Mouse (Mus musculus): Measurements from ENCODE around the gene Atrn. TPM values are rescaled to one million over a fixed set of nuclear protein-coding genes. Genes with fewer than 3 reads are reported as not detected.

The Atrn gene
- polyA plus RNA-seq, 1 experiment, result 14.9 TPM

DNA sequence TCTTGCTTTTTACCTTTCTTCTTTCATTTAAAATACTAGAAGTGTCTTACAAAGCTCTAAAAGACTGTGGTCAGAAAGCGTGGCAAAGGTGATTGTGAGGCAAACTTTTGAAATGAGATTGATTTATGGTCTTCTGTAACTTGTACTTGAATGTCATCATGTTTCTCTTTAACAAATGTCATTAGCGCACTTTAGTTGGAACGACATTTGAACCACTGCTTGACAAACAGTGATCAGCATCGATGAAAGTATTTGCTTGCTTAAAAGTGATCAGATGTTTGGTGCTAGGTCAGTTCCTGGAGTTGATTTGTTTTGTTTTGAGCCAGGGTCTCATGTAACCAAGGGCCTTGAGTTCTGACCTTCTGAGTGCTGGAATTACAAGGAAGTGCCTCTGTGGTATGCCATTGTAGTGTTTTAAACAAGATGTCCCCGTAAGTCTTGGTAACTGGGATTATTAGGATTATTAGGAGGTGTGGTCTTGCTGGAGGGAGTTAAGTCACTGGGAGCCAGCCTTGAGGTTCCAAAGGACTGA lies 12.8 kb downstream of the Atrn start:
- no peaks in the 10 kb centered on the region for H3K27me3 ChIP-seq (replicated peaks; ENCODE audit: control insufficient read depth, insufficient read depth, low read length)
- WGBS, result 54% methylated on average over 5 of the region's 5 CpGs
- H3K4me3 ChIP-seq (ENCODE audit: insufficient read depth, low read depth, low read length), result no peak overlapping the region
- TF ChIP-seq POLR2A (IDR thresholded peaks at IDR 0.05; ENCODE audit: low read depth, low read length) (no peak), CTCF (conservative IDR thresholded peaks at IDR 0.05; ENCODE audit: insufficient read depth, insufficient read length, low read depth, low read length) (no peak)
- H3K36me3 ChIP-seq (ENCODE audit: control insufficient read depth, insufficient read depth, low read length), result no peaks in the 10 kb centered on the region
- no peak for DNase-seq
- H3K4me1 ChIP-seq (ENCODE audit: control insufficient read depth, insufficient read depth, low read length), result peaks cover 4% of the 10 kb centered on the region; the same call in 1 of the 2 replicates
- H3K27ac ChIP-seq (ENCODE audit: insufficient read depth, low read depth, low read length), result no peak overlapping the region

DNA sequence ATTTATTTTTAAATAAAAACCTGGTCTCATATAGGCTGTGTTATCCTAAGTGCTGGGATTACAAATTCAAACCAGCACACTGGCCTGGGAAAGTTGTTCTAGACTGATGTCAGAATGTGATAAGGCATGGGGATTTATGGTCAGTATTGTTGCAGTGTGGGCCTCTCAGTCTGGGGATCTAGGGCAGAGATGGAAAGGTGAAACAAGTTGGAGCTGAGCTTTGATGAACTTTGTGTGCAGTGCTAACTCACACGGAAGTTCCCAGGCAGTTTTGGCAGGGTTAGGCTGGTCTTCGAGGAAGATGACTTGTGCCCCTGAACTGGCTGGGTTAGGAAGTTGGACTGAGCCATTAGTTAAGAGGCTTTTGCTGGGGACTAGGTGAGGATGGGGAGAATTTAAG lies 18.7 kb downstream of the Atrn start:
- peaks cover 4% of the 10 kb centered on the region; the same call in 1 of the 2 replicates for H3K4me1 ChIP-seq (ENCODE audit: control insufficient read depth, insufficient read depth, low read length)
- no peak overlapping the region for H3K27ac ChIP-seq (ENCODE audit: insufficient read depth, low read depth, low read length)
- H3K4me3 ChIP-seq (ENCODE audit: insufficient read depth, low read depth, low read length), result no peak overlapping the region
- 31% methylated on average over 2 of the region's 2 CpGs for WGBS
- H3K27me3 ChIP-seq (replicated peaks; ENCODE audit: control insufficient read depth, insufficient read depth, low read length), result no peaks in the 10 kb centered on the region
- H3K36me3 ChIP-seq (ENCODE audit: control insufficient read depth, insufficient read depth, low read length), result no peaks in the 10 kb centered on the region
- TF ChIP-seq POLR2A (IDR thresholded peaks at IDR 0.05; ENCODE audit: low read depth, low read length), result no peak
- TF ChIP-seq CTCF (conservative IDR thresholded peaks at IDR 0.05; ENCODE audit: insufficient read depth, insufficient read length, low read depth, low read length), result no peak
- no peak for DNase-seq

DNA sequence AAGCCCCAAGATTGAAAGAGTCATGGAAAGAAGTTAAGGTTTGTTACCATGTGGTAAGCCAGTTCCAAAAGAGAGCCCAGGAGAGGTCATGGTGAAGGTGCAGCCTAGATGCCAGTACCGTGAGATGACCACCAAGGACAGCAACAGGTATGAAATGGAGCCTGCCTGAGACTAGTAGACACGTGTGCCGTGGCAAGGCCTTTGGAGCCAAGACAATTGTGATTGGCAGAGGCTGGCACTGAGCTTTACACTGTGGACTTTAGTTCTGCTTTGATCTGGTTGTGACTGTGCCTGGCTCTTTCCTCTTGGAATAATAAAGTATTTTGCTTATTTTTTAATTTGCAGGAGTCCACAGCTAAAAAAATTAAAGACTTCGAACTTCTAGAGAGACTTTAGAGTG lies 21.7 kb downstream of the Atrn start:
- TF ChIP-seq POLR2A (IDR thresholded peaks at IDR 0.05; ENCODE audit: low read depth, low read length), result no peak
- TF ChIP-seq CTCF (conservative IDR thresholded peaks at IDR 0.05; ENCODE audit: insufficient read depth, insufficient read length, low read depth, low read length), result no peak
- Histone ChIP-seq H3K4me1 (ENCODE audit: control insufficient read depth, insufficient read depth, low read length) (peaks cover 4% of the 10 kb centered on the region; the same call in 1 of the 2 replicates), H3K4me3 (ENCODE audit: insufficient read depth, low read depth, low read length) (no peak overlapping the region), H3K27me3 (replicated peaks; ENCODE audit: control insufficient read depth, insufficient read depth, low read length) (no peaks in the 10 kb centered on the region), H3K27ac (ENCODE audit: insufficient read depth, low read depth, low read length) (no peak overlapping the region), H3K36me3 (ENCODE audit: control insufficient read depth, insufficient read depth, low read length) (no peaks in the 10 kb centered on the region)
- 64% methylated on average over 4 of the region's 4 CpGs for WGBS
- peak; percentile 66 for DNase-seq

DNA sequence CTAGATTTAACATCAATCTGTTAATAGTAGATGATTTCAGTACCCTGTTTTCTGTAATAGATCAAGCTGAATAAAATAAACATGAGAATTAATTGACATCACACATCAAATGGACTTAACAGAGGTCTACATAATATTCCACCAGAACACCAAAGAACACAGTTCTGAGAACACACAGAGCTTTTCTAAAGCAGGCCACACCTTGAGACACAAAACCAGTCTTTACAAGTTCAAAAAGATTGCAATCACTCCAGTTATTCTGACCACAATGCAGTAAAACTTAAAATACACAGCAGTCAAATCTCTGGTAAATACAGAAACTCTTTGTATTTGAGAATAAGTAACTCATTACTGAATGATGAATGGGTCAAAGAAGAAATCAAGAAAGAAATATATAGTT lies 22.2 kb downstream of the Atrn start:
- no peaks in the 10 kb centered on the region for H3K27me3 ChIP-seq (replicated peaks; ENCODE audit: control insufficient read depth, insufficient read depth, low read length)
- no peak overlapping the region for H3K27ac ChIP-seq (ENCODE audit: insufficient read depth, low read depth, low read length)
- no peak for DNase-seq
- H3K36me3 ChIP-seq (ENCODE audit: control insufficient read depth, insufficient read depth, low read length), result no peaks in the 10 kb centered on the region
- no peak for TF ChIP-seq CTCF (conservative IDR thresholded peaks at IDR 0.05; ENCODE audit: insufficient read depth, insufficient read length, low read depth, low read length)
- TF ChIP-seq POLR2A (IDR thresholded peaks at IDR 0.05; ENCODE audit: low read depth, low read length), result no peak
- no peak overlapping the region for H3K4me3 ChIP-seq (ENCODE audit: insufficient read depth, low read depth, low read length)
- peaks cover 4% of the 10 kb centered on the region; the same call in 1 of the 2 replicates for H3K4me1 ChIP-seq (ENCODE audit: control insufficient read depth, insufficient read depth, low read length)

DNA sequence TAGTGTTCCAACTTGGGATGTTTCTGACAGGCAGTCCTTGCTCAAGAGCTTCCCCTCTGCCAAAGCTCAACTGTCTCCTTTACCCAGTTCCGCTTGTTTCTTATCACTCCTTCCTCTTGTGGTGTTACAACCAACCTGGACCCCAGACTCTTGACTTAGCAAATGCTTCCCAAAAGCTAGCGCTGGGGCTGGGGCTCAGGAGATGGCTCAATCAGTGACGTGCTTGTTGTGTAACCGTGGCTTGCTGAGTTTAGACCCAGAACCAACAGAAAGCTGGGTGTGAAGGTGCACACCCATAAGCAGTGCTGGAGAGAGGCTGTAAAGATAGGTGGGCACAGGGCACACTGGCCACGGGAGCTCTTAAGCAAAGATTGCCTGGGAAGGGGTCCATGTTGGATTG lies 23.7 kb downstream of the Atrn start:
- TF ChIP-seq POLR2A (IDR thresholded peaks at IDR 0.05; ENCODE audit: low read depth, low read length), result no peak
- TF ChIP-seq CTCF (conservative IDR thresholded peaks at IDR 0.05; ENCODE audit: insufficient read depth, insufficient read length, low read depth, low read length), result no peak
- no peak for DNase-seq
- Histone ChIP-seq H3K4me1 (ENCODE audit: control insufficient read depth, insufficient read depth, low read length) (peaks cover 4% of the 10 kb centered on the region; the same call in 1 of the 2 replicates), H3K27me3 (replicated peaks; ENCODE audit: control insufficient read depth, insufficient read depth, low read length) (no peaks in the 10 kb centered on the region), H3K36me3 (ENCODE audit: control insufficient read depth, insufficient read depth, low read length) (no peaks in the 10 kb centered on the region), H3K27ac (ENCODE audit: insufficient read depth, low read depth, low read length) (no peak overlapping the region), H3K4me3 (ENCODE audit: insufficient read depth, low read depth, low read length) (no peak overlapping the region)
- 93% methylated on average over 5 of the region's 5 CpGs for WGBS

DNA sequence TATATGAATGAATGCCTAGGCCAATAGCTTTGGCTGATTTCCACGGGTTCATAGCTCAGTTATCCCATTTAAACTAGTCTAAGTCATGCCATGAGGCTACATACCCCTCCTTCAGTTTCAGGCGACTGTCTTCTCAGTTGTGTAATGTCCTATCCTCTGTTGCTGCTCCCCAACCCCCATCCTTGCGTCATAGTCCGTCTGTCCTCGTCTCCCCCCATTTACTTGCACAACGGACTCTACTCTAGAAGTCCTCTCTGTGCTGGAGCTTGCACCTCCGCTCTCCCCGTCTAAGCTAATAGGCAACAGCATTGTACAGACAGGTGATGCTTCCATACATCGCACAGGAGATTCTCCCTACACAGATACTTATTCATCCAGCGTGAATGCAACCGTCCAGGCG lies 26.6 kb downstream of the Atrn start:
- Histone ChIP-seq H3K27me3 (replicated peaks; ENCODE audit: control insufficient read depth, insufficient read depth, low read length) (no peaks in the 10 kb centered on the region), H3K27ac (ENCODE audit: insufficient read depth, low read depth, low read length) (no peak overlapping the region), H3K4me1 (ENCODE audit: control insufficient read depth, insufficient read depth, low read length) (peaks cover 3% of the 10 kb centered on the region; the same call in 1 of the 2 replicates), H3K36me3 (ENCODE audit: control insufficient read depth, insufficient read depth, low read length) (no peaks in the 10 kb centered on the region), H3K4me3 (ENCODE audit: insufficient read depth, low read depth, low read length) (no peak overlapping the region)
- DNase-seq, result no peak
- 89% methylated on average over 12 of the region's 12 CpGs for WGBS
- TF ChIP-seq POLR2A (IDR thresholded peaks at IDR 0.05; ENCODE audit: low read depth, low read length) (no peak), CTCF (conservative IDR thresholded peaks at IDR 0.05; ENCODE audit: insufficient read depth, insufficient read length, low read depth, low read length) (no peak)

DNA sequence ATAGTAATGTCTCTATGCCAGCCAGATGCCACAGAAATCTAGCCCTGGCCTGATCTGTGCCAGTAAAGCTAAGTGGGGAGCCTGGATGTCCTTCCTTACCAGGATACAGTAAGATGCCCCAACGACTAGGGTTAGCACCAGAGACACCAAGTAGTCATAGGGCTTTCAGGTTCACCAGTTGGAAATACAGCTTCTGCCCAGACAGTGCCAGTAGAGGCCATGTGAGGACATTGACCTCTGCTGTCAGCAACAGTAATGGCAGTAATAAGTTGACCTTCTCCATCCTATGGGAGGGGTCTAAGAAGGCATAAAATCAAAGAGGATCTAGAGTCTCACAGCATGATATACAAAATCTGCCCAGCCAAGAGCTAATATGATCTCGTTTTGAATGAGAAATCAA lies 43.5 kb downstream of the Atrn start:
- no peak for TF ChIP-seq CTCF (conservative IDR thresholded peaks at IDR 0.05; ENCODE audit: insufficient read depth, insufficient read length, low read depth, low read length)
- TF ChIP-seq POLR2A (IDR thresholded peaks at IDR 0.05; ENCODE audit: low read depth, low read length), result no peak
- Histone ChIP-seq H3K4me1 (ENCODE audit: control insufficient read depth, insufficient read depth, low read length) (no peaks in the 10 kb centered on the region; the same call in 1 of the 2 replicates), H3K27ac (ENCODE audit: insufficient read depth, low read depth, low read length) (no peak overlapping the region), H3K4me3 (ENCODE audit: insufficient read depth, low read depth, low read length) (no peak overlapping the region), H3K36me3 (ENCODE audit: control insufficient read depth, insufficient read depth, low read length) (no peaks in the 10 kb centered on the region), H3K27me3 (replicated peaks; ENCODE audit: control insufficient read depth, insufficient read depth, low read length) (no peaks in the 10 kb centered on the region)
- 56% methylated on average over 2 of the region's 2 CpGs for WGBS
- DNase-seq, result peak; percentile 50
